Mouse (Mus musculus): ENCODE measurements around the gene Slc44a3. TPM values are rescaled to one million over a fixed set of nuclear protein-coding genes. Genes with fewer than 3 reads are reported as not detected.
"Not testable (repeated sequence)": the region's sequence is repeated elsewhere in the genome, so short reads cannot be mapped to it uniquely, and the experiment has no call there.

Slc44a3 gene
- total RNA-seq, 2 experiments from 2014 or later, result 0.32 to 0.74 TPM

- intact Hi-C loops (cut with DNase I), result no loop called here
- no peak for DNase-seq
These were observed 21.1 kb upstream of the Slc44a3 start for GRCm38 (mm10) chr3:121553294-121553693.

GRCm38 (mm10) chr3:121552723-121553122, 20.5 kb upstream of the Slc44a3 start:
- intact Hi-C loops (cut with DNase I), result no loop called here
- DNase-seq, result no peak

DNA sequence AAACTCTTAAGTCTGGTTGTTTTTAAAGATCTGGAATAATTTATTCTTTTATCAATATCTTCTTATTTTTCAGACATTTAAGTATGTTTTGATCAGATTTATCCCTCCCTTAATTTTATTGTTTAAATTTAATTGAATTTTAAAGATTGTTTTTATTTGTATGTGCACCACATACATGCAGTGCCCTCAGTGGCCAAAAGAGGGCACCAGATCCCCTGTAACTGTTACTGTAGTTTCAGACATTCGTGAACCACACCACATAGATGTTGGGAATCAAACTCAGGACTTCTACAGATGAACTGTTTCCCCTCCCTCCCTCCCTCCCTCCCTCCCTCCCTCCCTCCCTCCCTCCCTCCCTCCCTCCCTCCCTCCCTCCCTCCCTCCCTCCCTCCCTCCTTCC, 18.2 kb upstream of the Slc44a3 start:
- peak in 1 of 2 experiments; percentile 67 for DNase-seq
- intact Hi-C loops (cut with DNase I), result no loop called here

- intact Hi-C loops (cut with DNase I), result loop anchor here (10.0 kb wide), 1 partner anchor 327 kb away; no protein-coding TSS in a partner anchor
- DNase-seq, result no peak
These were observed 15.8 kb upstream of the Slc44a3 start for GRCm38 (mm10) chr3:121547851-121548624.

GRCm38 (mm10) chr3:121540621-121541020, 8.4 kb upstream of the Slc44a3 start:
- DNase-seq, result no peak
- intact Hi-C loops (cut with DNase I), result loop anchor here (2.0 to 10.0 kb wide), 2 partner anchors 96 to 334 kb away; no protein-coding TSS in a partner anchor

DNA sequence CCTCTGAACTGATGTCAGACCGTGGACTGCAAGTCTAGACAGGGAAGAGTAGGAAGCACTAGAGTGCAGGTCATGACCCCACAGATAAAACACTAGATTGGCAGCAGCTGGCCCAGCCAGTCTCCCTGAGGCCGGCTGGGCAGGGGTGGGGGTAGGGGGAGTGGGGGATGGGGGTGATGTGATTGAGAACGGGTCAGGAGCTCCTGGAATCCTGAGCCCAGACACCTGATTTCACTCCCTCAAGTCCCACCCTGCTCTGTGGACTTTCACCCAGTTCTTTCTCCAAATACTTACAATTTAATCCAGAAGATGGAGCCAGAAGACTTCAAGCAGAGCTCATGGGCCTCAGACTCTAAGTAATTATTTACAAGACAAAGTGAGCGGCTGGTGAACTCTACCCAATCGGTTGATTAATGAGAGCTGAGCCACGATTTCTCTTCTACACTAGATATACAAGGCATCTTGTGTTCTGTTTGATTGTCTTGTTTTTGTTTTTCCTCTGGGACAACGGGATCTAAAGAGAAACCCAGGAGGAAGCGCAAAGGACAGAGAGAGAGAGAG, 7.7 kb upstream of the Slc44a3 start:
- peak in 1 of 2 experiments; percentile 40 for DNase-seq
- intact Hi-C loops (cut with DNase I), result loop anchor here (2.0 to 10.0 kb wide), 4 partner anchors 97 to 595 kb away; no protein-coding TSS in a partner anchor

GRCm38 (mm10) chr3:121538847-121539246, 6.6 kb upstream of the Slc44a3 start:
- DNase-seq, result not testable (repeated sequence)
- intact Hi-C loops (cut with DNase I), result loop anchor here (10.0 kb wide), 2 partner anchors 234 to 596 kb away; no protein-coding TSS in a partner anchor

GRCm38 (mm10) chr3:121537996-121538395, 5.8 kb upstream of the Slc44a3 start:
- DNase-seq, result no peak
- intact Hi-C loops (cut with DNase I), result loop anchor here (2.0 to 10.0 kb wide), 3 partner anchors 199 to 597 kb away; no protein-coding TSS in a partner anchor

GRCm38 (mm10) chr3:121536803-121537202, 4.6 kb upstream of the Slc44a3 start:
- DNase-seq, result no peak
- intact Hi-C loops (cut with DNase I), result loop anchor here (1.0 to 10.0 kb wide), 4 partner anchors 200 to 598 kb away; no protein-coding TSS in a partner anchor

DNA sequence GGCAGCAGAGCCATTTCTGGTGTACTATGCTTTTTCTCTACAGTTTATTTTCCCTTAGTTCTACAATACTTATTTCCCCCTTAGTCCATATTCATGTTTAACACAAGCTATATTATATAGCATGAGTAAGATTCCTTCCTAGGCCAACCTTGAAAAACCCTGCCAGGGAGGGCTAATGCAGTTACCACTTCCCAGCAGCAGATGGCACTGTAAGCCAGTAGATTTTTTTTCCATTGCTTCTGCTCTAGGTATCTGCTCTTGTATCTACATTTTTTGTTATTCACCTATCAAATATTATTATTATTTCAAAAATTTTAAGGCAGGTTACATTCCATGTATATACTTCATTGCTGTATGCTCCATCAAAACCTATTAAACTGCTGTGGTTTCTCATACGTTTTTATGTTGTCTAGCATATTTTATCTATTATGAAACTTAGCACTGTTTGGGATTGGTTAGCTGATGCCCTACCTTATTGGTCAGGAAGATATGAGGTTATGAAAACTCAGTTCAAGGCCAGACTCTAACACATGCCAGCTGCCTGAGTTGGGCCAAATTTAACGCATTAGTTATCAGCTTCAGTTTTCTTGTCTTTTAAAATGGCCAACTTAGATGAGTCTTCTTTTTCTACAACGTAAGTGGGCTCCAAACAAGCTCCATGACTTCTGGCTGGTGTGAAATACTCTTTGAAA, 3.8 kb upstream of the Slc44a3 start:
- DNase-seq, result peak; percentile 62 to 65
- intact Hi-C loops (cut with DNase I), result loop anchor here (1.0 to 10.0 kb wide), 4 partner anchors 201 to 599 kb away; no protein-coding TSS in a partner anchor

GRCm38 (mm10) chr3:121531370-121532148, 645 bp downstream of the Slc44a3 start:
- no peak for DNase-seq
- intact Hi-C loops (cut with DNase I), result loop anchor here (10.0 kb wide), 2 partner anchors 227 to 603 kb away; no protein-coding TSS in a partner anchor

- DNase-seq, result no peak
- intact Hi-C loops (cut with DNase I), result loop anchor here (10.0 kb wide), 2 partner anchors 226 to 604 kb away; no protein-coding TSS in a partner anchor
These were observed 1.5 kb downstream of the Slc44a3 start for GRCm38 (mm10) chr3:121530546-121531258.

DNA sequence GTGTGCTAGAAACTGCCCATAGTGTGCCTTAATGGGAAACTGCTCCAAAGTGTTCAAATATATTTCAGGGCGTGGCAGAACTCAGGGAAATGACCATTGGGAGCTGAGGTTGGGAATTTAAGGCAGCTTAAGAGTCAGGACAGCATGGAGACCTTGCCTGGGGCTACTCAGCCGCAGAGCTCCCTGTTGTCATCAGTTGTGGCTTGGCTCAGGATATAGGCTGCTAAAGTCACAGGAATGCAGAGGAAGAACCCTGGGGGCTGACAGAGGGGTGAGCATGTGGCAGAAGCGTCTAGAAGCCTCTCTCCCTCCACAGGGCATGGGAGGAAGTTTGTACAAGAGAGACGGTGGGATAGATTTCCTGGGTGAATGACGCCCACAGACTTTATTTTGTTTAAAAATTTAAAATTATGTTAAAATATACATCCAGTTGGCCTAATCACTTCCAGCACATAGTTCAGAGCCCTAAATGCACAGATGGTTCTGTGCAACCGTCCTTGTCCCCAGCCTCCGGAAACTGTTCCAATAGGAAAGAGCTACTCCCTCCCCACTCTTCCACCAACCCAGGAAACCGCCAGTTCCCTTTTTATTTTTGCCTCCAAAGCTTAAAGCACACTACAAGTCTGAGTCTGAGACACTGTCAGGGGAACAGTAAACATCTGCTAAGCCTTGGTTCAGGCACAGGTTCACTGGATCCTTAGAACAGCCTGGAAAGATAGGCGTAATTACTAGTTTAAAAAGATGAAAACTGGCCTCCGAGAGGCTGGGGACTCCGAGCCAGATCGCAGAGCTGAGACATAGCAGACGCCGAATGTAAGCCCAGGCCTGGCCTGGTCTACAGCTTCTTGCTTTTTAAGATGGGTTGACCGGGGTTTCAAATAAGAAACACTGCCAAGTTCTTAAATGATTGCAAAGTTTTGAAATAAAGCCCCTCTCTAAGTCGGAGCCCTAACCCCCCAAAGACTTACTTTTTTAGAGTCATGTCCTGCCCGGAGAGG, 5.8 kb downstream of the Slc44a3 start:
- DNase-seq, result no peak
- intact Hi-C loops (cut with DNase I), result no loop called here

DNA sequence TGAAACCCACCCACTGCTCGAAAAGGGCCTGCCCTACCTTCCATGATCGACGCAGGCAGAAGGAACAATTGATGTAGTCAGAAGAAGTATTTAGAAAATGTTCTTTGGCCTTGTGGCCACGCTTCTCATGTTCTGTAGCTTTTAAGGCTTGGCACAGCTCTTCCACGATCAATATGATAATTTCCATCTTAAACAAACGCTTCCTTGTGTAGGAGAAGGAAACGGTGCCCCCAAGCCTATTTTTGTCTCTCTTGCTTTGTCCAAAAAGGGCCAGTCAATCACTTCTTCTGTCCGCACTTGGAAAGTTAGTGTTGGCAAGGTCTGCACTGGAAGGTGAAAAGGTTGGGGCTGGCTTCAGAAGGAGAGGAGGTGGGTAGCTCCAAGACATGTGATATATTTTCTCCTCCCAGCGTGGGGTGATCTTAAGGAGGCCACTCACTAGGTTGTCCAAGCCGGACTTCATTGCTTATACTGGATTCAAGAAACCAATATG, 10.5 kb downstream of the Slc44a3 start:
- intact Hi-C loops (cut with DNase I), result no loop called here
- no peak for DNase-seq

GRCm38 (mm10) chr3:121521123-121521522, 11.1 kb downstream of the Slc44a3 start:
- intact Hi-C loops (cut with DNase I), result no loop called here
- DNase-seq, result no peak

DNA sequence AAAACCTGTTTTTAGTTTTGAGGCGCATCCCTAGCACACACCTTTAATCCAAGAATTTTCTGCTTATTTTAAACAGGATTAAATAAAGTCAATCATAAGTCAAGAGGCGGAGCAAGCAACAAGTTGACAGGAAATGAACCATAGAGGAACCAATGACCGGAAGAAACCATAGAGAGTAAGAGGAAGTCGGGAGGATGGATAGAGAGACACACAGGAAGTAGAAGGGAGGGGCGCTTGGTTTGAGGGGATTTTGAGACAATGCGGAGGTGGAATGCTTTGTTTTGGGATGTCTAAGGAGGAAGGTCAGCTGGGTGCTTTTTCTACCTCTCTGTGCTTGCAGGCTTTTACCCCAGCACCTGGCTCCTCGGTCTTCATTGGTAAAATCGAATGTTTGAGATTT, 15.2 kb downstream of the Slc44a3 start:
- intact Hi-C loops (cut with DNase I), result no loop called here
- DNase-seq, result no peak

DNA sequence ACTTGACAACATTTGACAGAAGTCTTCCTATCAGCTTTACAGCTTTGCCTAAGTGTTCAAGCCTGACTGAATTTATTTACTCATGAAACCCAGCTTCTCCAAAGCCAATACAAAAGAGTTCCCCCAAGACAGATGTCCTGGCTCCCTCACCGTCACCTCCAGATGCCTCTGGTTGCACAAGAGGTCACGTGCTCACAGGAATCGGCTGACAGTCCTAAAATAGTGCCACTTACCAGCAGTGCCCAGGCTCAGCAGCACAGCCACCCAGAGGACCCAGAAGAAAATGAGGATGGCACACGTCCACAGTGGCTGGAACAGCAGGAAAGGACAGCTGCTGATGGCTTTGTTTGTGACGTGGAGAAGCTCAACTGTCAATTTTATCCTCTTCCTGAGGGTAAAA, 23.1 kb downstream of the Slc44a3 start:
- intact Hi-C loops (cut with DNase I), result no loop called here
- DNase-seq, result peak; percentile 42 to 56

GRCm38 (mm10) chr3:121507678-121508077, 24.5 kb downstream of the Slc44a3 start:
- no peak for DNase-seq
- intact Hi-C loops (cut with DNase I), result no loop called here

All from heart, postnatal 10 days (tissue).